Mouse (Mus musculus) layer of hippocampus, postnatal 10 days (tissue): ENCODE measurements around the gene Dqx1. TPM values are rescaled to one million over a fixed set of nuclear protein-coding genes. Genes with fewer than 3 reads are reported as not detected.

Experiments used
- DNase-seq, 2 experiments: peaks; one replicate each; pipeline ENCODE4 v3.0.0; 2021; ENCODE audit warnings: low spot score in 2 of 2
- long read RNA-seq: library from polyadenylated mRNA; stranded (forward); transcript quantifications from one replicate; pipeline ENCODE4 v2.0.0, GENCODE M21; 2023
- total RNA-seq, 2 experiments: library from RNA; stranded (reverse); gene quantifications; 2 replicates each; pipeline ENCODE4 v1.2.3; 2021

The Dqx1 gene
- under 1 TPM; 0.37 to 0.54 TPM for total RNA-seq
- long read RNA-seq, partial matches to known transcripts: 4 of 4 reads
- long read RNA-seq, other reads (novel, unspliced or antisense): 0 of 4 reads

DNA sequence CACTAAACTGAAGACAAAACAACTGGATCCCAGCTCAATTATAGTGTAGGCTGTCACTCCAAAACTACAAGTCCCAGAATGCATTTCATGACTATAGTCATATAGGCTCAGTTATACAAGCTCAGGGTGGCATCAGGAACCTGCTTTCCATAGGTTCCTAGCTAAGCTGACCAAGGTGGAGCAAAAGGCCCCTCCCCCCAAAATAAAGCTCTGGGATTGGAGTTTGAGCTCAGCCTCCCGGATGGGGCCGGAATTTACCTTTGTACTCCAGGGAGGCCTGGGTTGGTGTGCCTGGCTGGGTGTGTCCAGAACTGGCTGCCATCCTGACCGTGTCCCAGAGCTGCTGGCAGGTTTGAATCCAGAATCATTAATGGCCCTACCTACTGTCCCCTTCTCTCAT is at the start of gene Dqx1:
Gene Dqx1 (plus strand): TSS at position 55 of the 400 bp plus-strand sequence.
- DNase-seq: no peak

DNA sequence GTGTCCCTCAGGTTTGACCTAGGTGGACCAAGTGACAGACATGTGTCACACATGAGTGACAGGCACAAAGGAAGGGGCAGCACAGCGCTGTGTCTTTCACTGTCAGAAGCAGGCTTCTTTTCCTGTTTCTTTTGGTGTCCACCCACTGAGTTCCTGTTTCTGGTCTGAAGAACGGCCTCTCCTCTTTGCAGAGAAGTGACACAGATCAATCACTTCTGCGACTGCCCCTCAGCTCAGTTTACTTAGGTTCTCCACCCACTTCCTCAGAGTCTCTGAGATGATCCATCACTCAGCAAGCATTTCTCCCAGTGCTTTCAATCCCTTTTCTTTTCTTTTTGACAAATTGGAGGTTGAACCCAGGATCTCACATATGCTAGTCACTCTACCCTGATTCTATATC is 49.0 kb upstream of the Dqx1 start:
- no peak for DNase-seq

DNA sequence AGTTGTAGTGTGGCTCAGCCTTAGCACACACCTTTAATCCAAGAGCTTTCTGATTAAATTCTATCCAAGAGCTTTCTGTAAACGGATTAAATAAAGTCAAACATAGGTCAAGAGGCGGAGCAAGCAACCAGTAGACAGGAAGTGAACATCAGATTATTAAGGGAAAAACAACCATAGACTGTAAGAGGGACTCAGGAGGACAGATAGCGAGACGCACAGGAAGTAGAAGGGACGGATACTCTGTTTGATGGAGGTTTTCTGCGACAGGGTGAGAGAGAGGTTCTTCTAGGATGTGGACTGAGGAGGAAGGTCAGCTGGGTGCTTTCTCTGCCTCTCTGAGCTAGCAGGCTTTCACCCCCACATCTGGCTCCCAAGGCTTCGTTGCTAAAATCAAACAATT is 47.6 kb upstream of the Dqx1 start:
- DNase-seq: no peak

DNA sequence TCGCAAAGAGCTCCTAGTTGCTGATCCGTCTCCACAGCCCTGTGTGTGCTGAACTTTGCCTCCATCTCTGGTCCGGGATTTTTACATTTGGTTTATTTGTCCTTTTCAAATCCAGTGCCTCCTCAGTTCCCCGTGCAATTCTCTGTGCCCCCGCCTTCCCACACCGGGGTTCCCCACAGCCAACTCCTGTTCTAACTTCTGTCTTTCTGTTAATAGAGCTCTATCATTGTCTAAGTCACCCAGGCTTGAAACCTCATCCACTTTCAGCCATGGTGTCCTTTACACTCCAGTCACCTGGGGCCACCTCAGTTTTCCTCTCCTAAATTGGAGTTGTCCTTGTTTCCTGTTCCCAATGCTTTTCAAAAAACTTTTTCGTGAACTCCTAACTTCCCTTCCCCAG is 46.4 kb upstream of the Dqx1 start:
- no peak for DNase-seq

DNA sequence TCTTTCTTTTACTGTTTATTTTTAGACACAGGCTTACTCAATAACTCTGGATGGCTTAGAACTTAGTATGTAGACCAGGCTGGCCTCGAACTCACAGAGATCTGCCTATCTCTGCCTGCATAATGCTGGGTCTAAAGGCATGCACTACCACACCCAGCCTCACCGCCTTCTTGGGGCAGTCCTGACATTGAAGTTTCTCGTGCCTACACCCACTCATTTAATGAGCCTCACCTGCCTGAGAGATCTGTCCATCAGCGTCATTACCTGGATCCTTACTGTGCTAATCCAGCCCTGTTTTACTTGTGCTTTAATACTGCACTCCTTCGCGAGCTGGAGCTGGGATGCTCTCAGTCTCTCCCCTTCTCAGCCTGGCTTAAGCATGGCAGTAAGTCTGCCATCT is 45.9 kb upstream of the Dqx1 start:
- DNase-seq: no peak

DNA sequence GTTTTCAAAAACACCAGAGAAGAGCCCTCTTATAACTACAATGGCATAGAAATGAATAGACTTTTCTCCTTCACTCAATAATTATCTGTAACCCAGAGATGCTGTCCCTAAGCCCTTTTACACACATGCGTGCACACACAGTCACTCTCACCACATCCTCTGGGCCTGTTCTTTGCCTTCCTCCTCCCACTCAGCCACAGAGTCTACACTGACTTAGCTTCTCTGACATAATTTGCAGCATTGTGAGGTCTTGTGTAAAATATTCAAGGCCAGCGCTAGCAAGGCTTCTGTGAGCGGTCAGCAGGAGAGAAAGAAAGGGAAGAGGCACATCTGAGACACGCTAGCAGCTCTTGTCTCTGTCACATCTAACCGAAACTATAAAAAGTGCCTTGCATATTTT is 44.2 kb upstream of the Dqx1 start:
- no peak for DNase-seq

DNA sequence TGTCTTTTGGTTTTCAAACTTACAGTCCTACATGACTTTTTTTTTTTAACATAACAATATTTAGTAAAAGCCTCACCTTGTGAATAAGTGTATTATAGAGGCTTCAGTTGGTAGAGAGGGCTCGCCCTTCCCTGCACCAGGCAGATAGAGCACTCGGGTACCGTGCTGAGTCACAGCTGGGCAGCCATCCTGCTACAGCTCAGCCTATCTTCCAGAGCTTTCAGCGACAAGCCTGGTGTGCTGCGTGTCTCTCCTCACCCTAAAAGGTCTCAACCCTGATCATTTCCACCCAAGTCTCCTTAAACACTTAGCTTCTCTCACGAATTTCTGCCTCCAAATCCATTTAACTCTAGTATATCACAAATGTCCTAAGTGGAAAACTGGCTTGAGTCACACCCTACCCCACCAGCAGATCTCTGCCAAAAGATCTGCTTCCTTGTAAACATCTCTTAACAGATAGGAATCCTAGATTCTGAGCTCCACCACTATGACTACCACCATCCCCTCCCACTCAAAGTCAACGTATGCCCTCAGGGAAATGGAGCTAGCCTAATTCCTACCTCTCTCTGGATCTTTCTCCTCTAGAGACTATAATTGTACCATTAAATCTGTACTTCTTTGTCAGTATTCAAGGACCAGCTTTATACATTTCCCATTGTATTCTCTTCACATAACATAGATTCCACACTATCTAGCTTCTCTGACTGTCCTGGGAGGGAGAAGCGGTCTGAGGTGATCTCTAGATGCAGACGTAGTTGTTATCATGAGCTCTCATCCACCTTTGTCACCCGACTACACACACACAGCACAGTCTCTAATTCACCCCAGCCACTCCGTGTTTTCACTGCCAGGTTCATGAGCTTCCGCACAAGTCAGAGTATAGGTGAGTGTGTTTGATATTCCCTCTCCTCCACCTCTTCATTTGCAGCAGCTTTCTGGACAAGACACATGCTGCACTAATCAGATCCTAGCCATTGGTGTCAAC is 42.9 kb upstream of the Dqx1 start:
- DNase-seq: no peak

DNA sequence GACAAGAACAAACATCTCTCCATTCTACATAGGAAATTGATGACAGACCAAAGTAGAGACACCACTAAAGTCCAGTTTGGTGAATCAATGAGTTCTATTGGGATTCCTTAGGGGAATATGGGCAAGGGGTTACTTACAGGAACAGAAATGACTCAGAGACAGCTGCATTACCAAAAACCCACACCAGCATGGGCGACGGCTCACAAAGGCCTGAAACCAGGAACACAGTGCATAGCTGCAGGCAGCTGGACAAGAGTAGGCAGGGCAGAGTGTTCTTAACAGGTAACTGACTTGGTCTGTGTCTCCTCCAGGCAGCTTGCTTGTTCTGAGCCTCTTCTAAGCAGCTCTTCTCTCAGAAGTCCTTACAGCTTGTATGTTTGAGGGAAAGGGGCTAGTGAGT is 41.9 kb upstream of the Dqx1 start:
- DNase-seq: no peak

DNA sequence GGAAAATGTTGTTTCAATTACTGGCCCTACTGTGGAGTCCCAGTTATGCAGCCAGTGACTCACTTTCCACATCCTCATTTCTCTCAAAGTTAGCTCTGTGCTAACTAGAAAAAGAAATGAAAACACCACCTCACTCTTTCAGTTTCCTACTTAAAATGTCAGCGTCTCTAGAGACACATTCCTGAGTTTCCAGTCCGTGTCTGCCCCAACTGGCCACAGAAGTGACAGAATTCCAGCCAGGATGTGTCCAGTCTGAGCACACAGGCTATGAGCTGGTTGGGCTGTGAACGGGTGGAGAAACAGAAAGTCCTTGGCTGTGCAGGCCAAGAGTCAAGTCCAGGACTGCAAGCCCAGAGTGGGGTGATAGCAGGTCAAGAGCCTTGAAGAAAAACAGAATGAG is 40.5 kb upstream of the Dqx1 start:
- no peak for DNase-seq

DNA sequence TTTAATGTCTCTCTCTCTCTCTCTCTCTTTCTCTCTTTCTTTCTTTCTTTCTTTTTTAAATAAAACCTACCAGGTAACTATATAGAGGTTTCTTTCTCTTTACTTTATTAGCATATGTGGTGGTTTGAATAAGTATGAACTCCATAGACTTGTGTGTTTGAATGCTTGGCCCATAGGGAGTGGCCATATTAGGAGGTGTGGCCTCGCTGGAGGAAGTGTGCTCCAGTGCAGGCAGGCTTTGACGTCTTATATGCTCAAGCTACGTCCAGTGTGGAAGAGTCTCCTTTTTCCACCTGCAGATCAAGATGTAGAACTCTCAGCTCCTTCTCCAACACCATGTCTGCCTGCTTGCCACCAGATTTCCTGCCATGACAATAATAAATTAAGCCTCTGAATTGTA is 38.6 kb upstream of the Dqx1 start:
- no peak for DNase-seq

DNA sequence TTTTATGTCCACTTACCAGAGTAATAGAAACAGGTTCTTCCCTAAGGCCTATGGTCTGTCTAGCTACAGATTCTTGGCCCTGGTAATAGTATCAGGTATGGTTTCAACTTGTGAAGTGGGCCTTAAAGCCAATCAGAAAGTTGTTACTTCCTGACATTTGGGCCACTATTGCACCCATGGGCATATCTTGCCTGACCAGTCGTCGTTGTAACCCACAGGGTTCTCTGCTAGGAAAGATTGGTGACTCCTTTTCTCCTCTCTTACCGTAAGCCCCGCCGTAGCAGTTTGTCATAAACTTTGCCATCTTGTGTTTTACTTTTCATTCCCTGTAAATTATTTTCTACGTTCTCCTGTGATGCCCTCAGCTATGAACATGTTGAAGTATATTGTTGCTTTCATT is 37.5 kb upstream of the Dqx1 start:
- no peak for DNase-seq

DNA sequence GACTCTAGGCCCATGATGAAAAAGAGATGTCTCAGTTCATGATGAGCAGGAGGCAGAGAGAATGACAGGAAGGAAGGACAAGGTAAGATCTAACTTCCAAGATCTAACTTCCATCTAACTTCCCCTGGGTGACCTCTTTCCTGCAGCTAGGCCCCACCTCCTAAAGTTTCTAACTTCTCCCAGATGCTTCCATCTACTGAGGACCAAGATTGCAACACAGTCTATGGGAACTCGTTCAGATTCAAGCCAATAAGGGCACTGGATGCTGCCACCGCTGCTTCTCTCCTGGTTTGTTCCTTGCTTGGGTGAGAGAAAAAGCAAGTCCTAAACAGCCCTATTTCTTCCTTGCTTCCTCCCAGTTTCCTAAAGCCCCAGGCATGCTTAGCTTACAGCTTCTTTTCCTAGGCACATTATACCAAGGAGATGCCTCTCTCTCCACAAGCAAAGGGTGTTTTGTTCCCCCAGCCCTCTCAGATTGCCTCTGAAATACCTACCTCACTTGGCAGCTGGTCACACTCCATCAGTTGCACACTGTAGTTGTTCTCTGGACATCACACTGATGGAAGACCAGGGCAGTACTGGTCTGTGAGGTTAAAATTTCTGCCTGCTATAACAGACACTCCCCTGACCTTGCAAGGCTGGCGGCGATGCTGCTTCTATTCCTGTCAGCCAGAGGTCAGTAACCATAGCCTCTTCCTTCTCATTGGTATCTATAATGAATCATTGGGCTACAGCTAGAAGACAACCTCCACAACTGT is 36.6 kb upstream of the Dqx1 start:
- no peak for DNase-seq

DNA sequence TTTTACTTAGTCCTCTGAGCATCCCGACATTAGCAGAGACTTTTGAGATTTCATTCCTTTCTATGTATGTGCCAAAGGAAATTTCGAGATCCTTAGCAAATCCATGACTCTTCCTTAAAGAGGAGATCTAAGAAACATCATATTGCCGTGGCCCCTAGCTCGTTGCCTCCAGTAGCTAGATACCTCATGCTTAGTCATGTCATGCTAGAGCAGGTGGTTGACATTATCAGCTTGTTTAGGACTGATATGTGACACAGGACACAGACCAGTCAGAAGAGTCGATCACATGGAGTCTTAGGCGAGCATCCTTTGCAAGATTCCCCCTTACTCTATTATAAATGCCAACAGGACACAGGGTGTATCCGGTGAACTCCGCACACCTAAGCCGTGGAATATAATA is 34.6 kb upstream of the Dqx1 start:
- DNase-seq: no peak

DNA sequence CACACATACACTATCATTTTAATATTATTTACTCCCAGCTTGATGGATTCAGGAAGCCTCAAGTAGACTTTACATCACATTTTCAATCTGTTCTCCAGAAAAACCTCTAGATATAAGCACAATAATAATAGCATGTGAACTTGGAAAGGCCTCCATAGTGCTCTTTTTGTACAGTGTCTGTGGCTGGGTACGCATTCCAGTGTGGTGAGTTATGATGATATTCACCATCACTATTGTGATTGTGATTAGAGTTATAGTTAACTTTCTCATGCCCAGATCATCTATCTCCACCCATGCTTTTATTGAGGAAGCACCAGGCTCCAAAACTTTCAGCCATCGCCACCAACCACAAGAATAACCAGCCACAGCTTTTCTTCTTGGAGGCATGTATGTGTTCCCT is 33.9 kb upstream of the Dqx1 start:
- DNase-seq: no peak

DNA sequence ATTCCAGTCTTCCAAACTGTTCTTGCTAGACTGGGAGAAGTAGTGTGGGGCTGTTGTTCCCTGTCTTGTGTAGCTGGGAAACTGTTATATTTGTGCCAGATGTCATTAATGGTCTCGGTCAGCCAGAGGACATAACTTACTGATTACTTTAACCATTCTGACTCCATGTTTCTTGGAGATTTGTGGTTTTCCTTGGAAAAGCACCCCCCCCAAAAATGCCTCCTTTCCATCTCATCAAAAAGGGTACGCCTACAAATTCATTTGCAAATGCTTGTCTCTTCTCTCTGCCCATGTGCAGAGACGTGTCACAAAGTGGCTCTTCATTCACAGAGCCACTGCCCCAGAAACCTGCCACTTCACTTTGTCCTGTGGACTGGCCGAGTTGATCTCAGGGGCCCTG is 33.2 kb upstream of the Dqx1 start:
- no peak for DNase-seq

DNA sequence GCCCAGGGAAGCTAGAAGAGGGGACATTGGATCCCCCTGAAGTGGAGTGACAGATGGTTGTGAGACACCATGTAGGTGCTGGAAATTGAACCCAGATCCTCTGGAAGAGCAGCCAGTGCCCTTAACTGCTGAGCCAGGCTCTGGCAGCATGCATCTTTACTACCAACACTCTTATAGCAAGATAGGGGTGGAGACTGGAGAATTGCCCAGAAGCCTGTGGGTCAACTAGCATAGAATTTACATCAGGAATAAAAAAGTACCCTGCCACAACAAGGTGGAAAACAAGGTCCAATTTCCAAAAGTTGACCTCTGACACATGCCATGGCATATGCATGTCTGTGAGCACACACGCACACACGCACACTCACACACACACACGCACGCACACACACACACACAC is 32.4 kb upstream of the Dqx1 start:
- DNase-seq: no peak

DNA sequence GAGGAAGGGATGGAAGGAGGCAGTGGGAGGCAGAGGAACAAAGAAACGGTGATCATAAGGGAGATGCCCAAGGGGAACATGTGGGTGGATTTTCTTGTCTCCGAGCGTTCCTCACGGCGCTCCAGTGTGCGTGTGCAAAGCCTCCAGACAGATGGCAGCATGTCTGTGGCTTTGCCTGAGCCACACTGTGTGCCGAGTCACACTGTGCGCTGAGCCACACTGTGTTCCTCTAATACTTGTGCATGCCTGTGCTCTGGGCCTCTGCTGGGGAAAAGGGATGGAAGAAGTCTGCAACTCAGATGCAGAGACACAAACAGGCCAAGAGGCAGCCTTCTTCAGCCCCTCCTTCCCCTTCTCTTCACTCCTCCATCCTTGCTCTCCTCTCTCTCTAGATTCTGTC is 30.4 kb upstream of the Dqx1 start:
- DNase-seq: no peak

DNA sequence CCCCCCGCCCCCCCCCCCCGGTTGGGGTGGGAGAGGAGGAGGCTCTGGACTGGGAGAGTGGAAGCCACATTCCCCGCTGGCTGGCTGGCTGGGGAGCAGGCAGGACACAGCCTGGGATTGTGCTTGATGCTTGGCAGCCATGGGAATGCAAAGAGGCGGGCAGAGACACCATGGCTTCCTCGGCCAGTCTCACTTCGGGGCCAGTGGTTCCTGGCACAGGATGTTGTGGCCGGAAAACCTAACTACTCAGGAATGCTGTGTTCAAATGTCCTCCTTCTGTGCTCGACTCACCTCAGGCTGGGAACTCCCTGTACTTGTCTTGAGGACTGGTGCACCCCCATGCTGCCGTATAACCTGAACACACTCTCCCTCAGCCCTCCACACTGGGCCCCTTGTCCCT is 29.9 kb upstream of the Dqx1 start:
- no peak for DNase-seq

DNA sequence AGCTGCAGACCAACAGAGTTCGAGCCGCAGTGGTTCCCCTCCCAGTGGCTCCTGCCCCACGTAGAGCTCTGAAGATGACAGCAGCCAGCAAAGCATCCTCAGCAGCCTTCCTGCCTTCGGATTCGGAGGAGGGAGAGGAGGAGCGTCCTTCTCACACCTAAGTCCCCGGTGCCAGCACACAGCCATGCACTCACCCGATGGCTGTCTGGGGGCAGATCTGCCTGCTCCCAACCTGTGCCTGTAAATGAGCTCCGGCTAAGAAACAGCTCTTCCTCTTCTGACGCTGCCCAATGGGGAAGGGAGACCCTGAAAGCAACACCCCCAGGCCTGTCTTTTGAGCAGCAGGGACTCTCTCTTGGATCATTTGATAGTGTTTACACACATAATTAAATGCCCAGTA is 27.9 kb upstream of the Dqx1 start:
- DNase-seq: no peak

DNA sequence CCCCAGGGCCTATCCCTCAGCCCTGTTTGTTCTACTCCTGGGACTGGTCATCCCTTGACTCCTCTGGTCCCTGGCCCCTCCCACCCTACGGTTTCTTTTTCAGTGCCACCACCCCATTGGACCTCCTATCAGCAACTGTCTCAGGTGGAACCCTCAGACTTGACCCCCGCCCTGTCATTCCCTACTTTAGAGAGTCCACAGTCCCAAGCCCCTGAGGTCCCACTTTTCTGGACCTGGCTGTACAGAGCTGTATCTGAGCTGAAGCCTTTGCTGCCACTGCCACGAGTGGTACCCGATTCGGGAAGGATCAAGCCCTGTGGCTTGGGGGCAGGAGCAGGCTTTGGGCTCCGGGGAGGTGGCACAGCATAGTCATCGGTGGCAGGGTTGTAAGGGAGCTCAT is 26.5 kb upstream of the Dqx1 start:
- DNase-seq: no peak

DNA sequence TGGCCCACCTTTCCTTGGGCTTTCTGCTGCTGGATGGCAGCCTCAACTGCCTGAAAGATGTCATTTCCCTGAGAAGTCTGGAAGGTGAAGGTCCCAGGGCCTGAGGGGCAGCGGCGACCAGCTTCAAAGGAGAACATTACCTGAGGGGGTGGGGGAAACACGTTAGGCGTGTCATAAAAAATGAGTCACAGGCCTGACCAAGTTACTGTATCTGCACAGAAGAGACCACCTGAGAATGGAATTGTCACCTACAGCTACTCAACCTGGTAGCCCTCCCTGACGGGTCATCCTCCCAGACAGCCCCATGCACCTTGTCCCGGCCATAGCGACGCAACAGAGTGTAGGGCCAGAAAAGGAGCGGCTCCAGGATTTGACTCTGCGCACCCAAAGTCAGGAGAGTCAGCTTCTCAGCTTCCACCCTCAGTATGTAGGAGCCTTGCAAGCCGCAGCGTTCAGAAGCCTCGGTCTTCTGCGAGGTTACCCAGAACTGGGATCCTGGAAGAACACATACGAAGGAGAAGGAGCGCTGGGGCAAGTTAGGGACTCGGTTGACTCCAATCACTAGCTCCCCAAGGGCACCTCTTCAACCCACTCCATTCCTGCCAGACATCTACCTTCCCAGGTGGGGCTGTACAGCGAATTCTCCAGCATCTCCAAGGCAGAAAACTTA is 25.6 kb upstream of the Dqx1 start:
- no peak for DNase-seq

DNA sequence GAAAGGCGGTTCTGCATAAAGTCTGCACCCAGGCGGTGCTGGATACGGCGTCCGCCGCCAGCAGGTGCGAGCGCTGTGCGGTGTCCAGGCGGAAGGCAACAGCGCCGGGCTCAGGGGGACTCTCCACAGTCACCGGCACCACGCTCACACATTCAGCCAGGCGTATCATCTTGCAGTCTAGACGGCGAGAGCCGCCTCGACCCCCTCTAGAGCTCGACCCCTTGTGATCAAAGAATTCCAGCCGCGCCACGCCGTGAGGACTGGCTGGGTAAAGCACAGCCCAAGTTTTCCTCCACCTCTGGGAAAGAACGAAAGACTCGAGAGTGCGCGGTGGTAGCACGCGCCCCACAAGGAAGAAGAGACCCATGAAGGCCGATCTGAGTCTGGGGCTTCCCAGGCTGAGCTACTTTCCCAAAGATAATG is 24.9 kb upstream of the Dqx1 start:
- no peak for DNase-seq
